In the genomic region with DNA sequence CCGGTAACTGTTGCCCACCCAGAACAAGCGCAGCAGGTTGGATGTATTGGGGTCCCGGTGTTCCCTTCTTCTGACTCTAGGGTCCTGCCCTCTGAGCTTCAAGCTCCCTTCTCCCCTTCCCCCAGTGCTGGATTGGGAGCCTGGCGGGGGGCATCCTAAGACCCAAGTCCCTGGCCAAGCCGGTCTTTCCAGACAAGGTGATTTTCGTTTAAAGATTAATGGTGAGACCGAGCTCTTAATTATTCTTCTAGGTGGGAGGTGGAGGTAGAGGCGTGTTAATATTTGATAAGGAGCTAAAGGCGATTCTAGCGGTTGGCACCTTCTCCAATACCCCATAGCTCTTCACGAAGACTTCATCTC, we compare ENCODE assay signal across 8 mouse cellular contexts. TPM values are rescaled to one million over a fixed set of nuclear protein-coding genes. Genes with fewer than 3 reads are reported as not detected.
DNase-seq lines count a peak whose midpoint lies in the region; ATAC-seq and TF ChIP-seq lines count a peak whose summit lies in the region.

No protein-coding gene starts in this region.

- no peak for TF ChIP-seq CTCF in cerebellum, adult 2 months (IDR thresholded peaks at IDR 0.05; ENCODE audit: borderline replicate concordance, insufficient read depth, low read depth, low read length)
- TF ChIP-seq CTCF in small intestine, adult 2 months (IDR thresholded peaks at IDR 0.05; ENCODE audit: extremely low read depth, insufficient read length, insufficient replicate concordance, low read depth, low read length) = no peak

- no peak overlapping the region for H3K9ac ChIP-seq in neural tube, embryonic 11.5 days (ENCODE audit: low read length)

- no peaks in the 10 kb centered on the region for H3K36me3 ChIP-seq in neural tube, embryonic 11.5 days (ENCODE audit: control insufficient read depth, insufficient read depth, low read length)
- H3K36me3 ChIP-seq in small intestine, adult 2 months (ENCODE audit: control insufficient read depth, insufficient read depth, low read length) = no peaks in the 10 kb centered on the region

- H3K27me3 ChIP-seq in cerebellum, adult 2 months (ENCODE audit: control insufficient read depth, insufficient read depth, low read length) = no peaks in the 10 kb centered on the region
- H3K27me3 ChIP-seq in neural tube, embryonic 11.5 days (ENCODE audit: control insufficient read depth, insufficient read depth, low read length) = peaks cover 26% of the 10 kb centered on the region
- H3K27me3 ChIP-seq in small intestine, adult 2 months (ENCODE audit: control insufficient read depth, insufficient read depth, low read length) = no peaks in the 10 kb centered on the region

- 2% methylated on average over 11 of the region's 11 CpGs for WGBS in cerebellum, adult 2 months
- WGBS in neural tube, embryonic 11.5 days = 7% methylated on average over 11 of the region's 11 CpGs
- WGBS in small intestine, adult 2 months = 1% methylated on average over 11 of the region's 11 CpGs

- peak overlapping the region; percentile 100 for H3K27ac ChIP-seq in cerebellum, adult 2 months (ENCODE audit: insufficient read depth, low read length)
- no peak overlapping the region for H3K27ac ChIP-seq in neural tube, embryonic 11.5 days (ENCODE audit: low read depth, low read length)
- H3K27ac ChIP-seq in small intestine, adult 2 months (ENCODE audit: insufficient read depth, low read depth, low read length) = peak overlapping the region; percentile 72; the same call in 1 of the 2 replicates

- ATAC-seq in neural tube, embryonic 11.5 days (ENCODE audit: insufficient read depth, low FRiP score, low TSS enrichment) = no peak

- H3K4me2 ChIP-seq in neural tube, embryonic 11.5 days (ENCODE audit: low read depth) = peak overlapping the region; percentile 56

- no peaks in the 10 kb centered on the region for H3K9me3 ChIP-seq in neural tube, embryonic 11.5 days (ENCODE audit: control insufficient read depth, low read length)

- peaks cover 27% of the 10 kb centered on the region for H3K4me1 ChIP-seq in cerebellum, adult 2 months (ENCODE audit: control insufficient read depth, insufficient read depth, low read length)
- peaks cover 7% of the 10 kb centered on the region; the same call in 1 of the 2 replicates for H3K4me1 ChIP-seq in neural tube, embryonic 11.5 days (ENCODE audit: control insufficient read depth, insufficient read depth, low read length)
- H3K4me1 ChIP-seq in small intestine, adult 2 months (ENCODE audit: control insufficient read depth, insufficient read depth, insufficient read length, low read length) = peaks cover 44% of the 10 kb centered on the region

- H3K4me3 ChIP-seq in cerebellum, adult 2 months (replicated peaks; ENCODE audit: insufficient read depth, low read depth, low read length) = peak overlapping the region; percentile 85
- H3K4me3 ChIP-seq in neural tube, embryonic 11.5 days (ENCODE audit: low read depth, low read length) = peak overlapping the region; percentile 27
- H3K4me3 ChIP-seq in small intestine, adult 2 months (ENCODE audit: low read depth, low read length) = peak overlapping the region; percentile 64

- no peak for TF ChIP-seq POLR2A in cerebellum, adult 2 months (IDR thresholded peaks at IDR 0.05; ENCODE audit: borderline replicate concordance, insufficient read depth, low read length)
- no peak for TF ChIP-seq POLR2A in small intestine, adult 2 months (IDR thresholded peaks at IDR 0.05; ENCODE audit: low read depth, low read length)

- DNase-seq in cerebellum, adult 2 months = peak in 1 of 2 experiments; percentile 46
- no peak for DNase-seq in cerebellum, adult 11 months
- no peak for DNase-seq in neural tube, embryonic 11.5 days (ENCODE audit: low spot score)
- DNase-seq in neural tube, embryonic 10.5 days (ENCODE audit: extremely low spot score, low spot score) = no peak
- DNase-seq in kidney, postnatal 25 days = peak; percentile 47 to 66
- no peak for DNase-seq in c-Kit-positive CD71-positive TER-119-positive erythroid progenitor cells, embryonic 14.5 days (ENCODE audit: low spot score)
- DNase-seq in left cerebral cortex, adult 11 months (ENCODE audit: low spot score) = no peak

RNA-seq across cellular contexts. Expression of gene Car4, which starts 0.7 kb away (rescaled TPM):
- 187 and 208 TPM in 2 replicates for polyA plus RNA-seq in cerebellum, adult 2 months (2012; rRNA removed)
- polyA plus RNA-seq in neural tube, embryonic 11.5 days (2014; fragmentation: Nextera tagmentation; extraction: Ambion mirVana) = 2.0 and 2.9 TPM in 2 replicates
- 13.9 and 46.7 TPM in 2 replicates for polyA plus RNA-seq in small intestine, adult 2 months (2012; rRNA removed)

RNA-seq across cellular contexts. Expression of gene Znhit3, which starts 42.1 kb away (rescaled TPM):
- polyA plus RNA-seq in cerebellum, adult 2 months (2012; rRNA removed) = 44.7 and 47.5 TPM in 2 replicates
- 70.1 and 71.3 TPM in 2 replicates for polyA plus RNA-seq in neural tube, embryonic 11.5 days (2014; fragmentation: Nextera tagmentation; extraction: Ambion mirVana)
- polyA plus RNA-seq in small intestine, adult 2 months (2012; rRNA removed) = 3.3 and 4.3 TPM in 2 replicates

Comparison
In these comparisons a context has a peak if more than half of its experiments do, and no peak if none do; other contexts are left out.
1. DNase-seq: peak in kidney, postnatal 25 days (2 of 2); none in cerebellum, adult 11 months (single experiment), neural tube, embryonic 11.5 days (single experiment), neural tube, embryonic 10.5 days (single experiment), c-Kit-positive CD71-positive TER-119-positive erythroid progenitor cells, embryonic 14.5 days (single experiment) and left cerebral cortex, adult 11 months (single experiment).
2. H3K4me3 ChIP-seq: peak in every context shown above with its lines; median percentile 85 in cerebellum, adult 2 months; 64 in small intestine, adult 2 months; 27 in neural tube, embryonic 11.5 days.